In genomic region chr2:24929119-24929518, GRCm38 (mm10) we compare ENCODE assay signal across 18 mouse cellular contexts. TPM values are rescaled to one million over a fixed set of nuclear protein-coding genes. Genes with fewer than 3 reads are reported as not detected.
A peak's percentile ranks its signal among the peaks of the same experiment; 100 is the strongest.
DNase-seq lines count a peak whose midpoint lies in the region; ATAC-seq lines count a peak whose summit lies in the region.
"Had no signal": no experiment of that assay in that cellular context is flagged by ENCODE, and none has a peak within 500 bp of the region (broad histone marks: within the 10 kb centered on the region; RNA-seq: fewer than 3 reads in every experiment).

No protein-coding gene starts in this region.

- H3K27me3 ChIP-seq in intestine, embryonic 15.5 days (replicated peaks) = no peaks in the 10 kb centered on the region
- H3K27me3 ChIP-seq: CH12.LX; liver, embryonic 15.5 days; Patski had no signal

- no peak overlapping the region for H3K4me3 ChIP-seq in intestine, embryonic 15.5 days (replicated peaks)
- H3K4me3 ChIP-seq: limb, embryonic 10.5 days; liver, embryonic 15.5 days; neural tube, embryonic 12.5 days had no signal

- no peak overlapping the region for H3K4me2 ChIP-seq in intestine, embryonic 15.5 days (replicated peaks)
- H3K4me2 ChIP-seq: hindbrain, embryonic 14.5 days; liver, embryonic 15.5 days; midbrain, embryonic 11.5 days; neural tube, embryonic 12.5 days had no signal

- H3K27ac ChIP-seq in intestine, embryonic 15.5 days = peak overlapping the region; percentile 32; the same call in 1 of the 2 replicates
- H3K27ac ChIP-seq: hindbrain, embryonic 14.5 days; limb, embryonic 10.5 days; liver, embryonic 15.5 days; neural tube, embryonic 12.5 days had no signal

- no peaks in the 10 kb centered on the region for H3K9me3 ChIP-seq in intestine, embryonic 15.5 days
- H3K9me3 ChIP-seq: limb, embryonic 10.5 days; liver, embryonic 15.5 days; neural tube, embryonic 12.5 days had no signal

- H3K9ac ChIP-seq in intestine, embryonic 15.5 days = no peak overlapping the region
- H3K9ac ChIP-seq: hindbrain, embryonic 14.5 days; liver, embryonic 15.5 days; neural tube, embryonic 12.5 days had no signal

- ATAC-seq in intestine, embryonic 15.5 days = peak; percentile 66
- ATAC-seq: forebrain, embryonic 16.5 days; Patski had no signal

- H3K36me3 ChIP-seq in intestine, embryonic 15.5 days = no peaks in the 10 kb centered on the region
- H3K36me3 ChIP-seq: limb, embryonic 10.5 days; liver, embryonic 15.5 days; neural tube, embryonic 12.5 days had no signal

- 48% methylated on average over 2 of the region's 2 CpGs for WGBS in intestine, embryonic 15.5 days

- DNase-seq in R1 (ENCODE audit: low read depth, low spot score) = peak; percentile 56
- peak; percentile 56 to 69 for DNase-seq in kidney, postnatal 36 days
- DNase-seq in lung, postnatal 36 days = peak; percentile 88
- no peak for DNase-seq in gastrocnemius, postnatal 10 days
- no peak for DNase-seq in adrenal gland, postnatal 10 days
- no peak for DNase-seq in layer of hippocampus, adult 8-10 months (ENCODE audit: low spot score in 2 of 2)
- DNase-seq: adrenal gland, postnatal 25 days; gastrocnemius, postnatal 25 days; thymus, postnatal 25 days had no signal

- H3K4me1 ChIP-seq in intestine, embryonic 15.5 days (replicated peaks) = peaks cover 7% of the 10 kb centered on the region

RNA-seq across cellular contexts. Expression of gene Arrdc1, which starts 5.9 kb away (rescaled TPM):
- polyA plus RNA-seq in intestine, embryonic 15.5 days (2015; fragmentation: Nextera tagmentation; extraction: Ambion mirVana) = 79.2 and 90.8 TPM in 2 replicates
- 1 to 10 TPM; 7.3 to 9.4 TPM for total RNA-seq in gastrocnemius, postnatal 10 days (2021)
- total RNA-seq in adrenal gland, postnatal 10 days (2021) = 10 to 100 TPM; 14.2 to 25.4 TPM
- total RNA-seq in layer of hippocampus, adult 8-10 months (2022) = 10 to 100 TPM; 10.8 to 17.4 (median 17.1) TPM

RNA-seq across cellular contexts. Expression of gene Ehmt1, which starts 9.7 kb away (rescaled TPM):
- polyA plus RNA-seq in intestine, embryonic 15.5 days (2015; fragmentation: Nextera tagmentation; extraction: Ambion mirVana) = 71.7 and 72.4 TPM in 2 replicates
- 10 to 100 TPM; 36.3 to 48.6 TPM for total RNA-seq in gastrocnemius, postnatal 10 days (2021)
- 10 to 100 TPM; 54.1 to 75.4 TPM for total RNA-seq in adrenal gland, postnatal 10 days (2021)
- total RNA-seq in layer of hippocampus, adult 8-10 months (2022) = 10 to 100 TPM; 54.9 to 75.0 (median 66.8) TPM

RNA-seq across cellular contexts. Expression of gene Zmynd19, which starts 20.5 kb away (rescaled TPM):
- polyA plus RNA-seq in intestine, embryonic 15.5 days (2015; fragmentation: Nextera tagmentation; extraction: Ambion mirVana) = 13.8 and 16.5 TPM in 2 replicates
- total RNA-seq in gastrocnemius, postnatal 10 days (2021) = 10 to 100 TPM; 21.1 to 21.8 TPM
- total RNA-seq in adrenal gland, postnatal 10 days (2021) = 10 to 100 TPM; 24.6 to 28.0 TPM
- total RNA-seq in layer of hippocampus, adult 8-10 months (2022) = 10 to 100 TPM; 31.0 to 38.0 (median 35.3) TPM

RNA-seq across cellular contexts. Expression of gene Dph7, which starts 33.1 kb away (rescaled TPM):
- 21.8 and 24.0 TPM in 2 replicates for polyA plus RNA-seq in intestine, embryonic 15.5 days (2015; fragmentation: Nextera tagmentation; extraction: Ambion mirVana)
- total RNA-seq in gastrocnemius, postnatal 10 days (2021) = 1 to 10 TPM; 5.6 to 8.6 TPM
- total RNA-seq in adrenal gland, postnatal 10 days (2021) = 10 to 100 TPM in 1 of 2 experiments, 1 to 10 TPM in 1; 10.0 to 16.0 TPM
- total RNA-seq in layer of hippocampus, adult 8-10 months (2022) = 10 to 100 TPM; 32.3 to 37.1 (median 35.2) TPM

RNA-seq across cellular contexts. Expression of gene Mrpl41, which starts 45.8 kb away (rescaled TPM):
- 136 and 141 TPM in 2 replicates for polyA plus RNA-seq in intestine, embryonic 15.5 days (2015; fragmentation: Nextera tagmentation; extraction: Ambion mirVana)
- 10 to 100 TPM; 47.5 to 53.0 TPM for total RNA-seq in gastrocnemius, postnatal 10 days (2021)
- total RNA-seq in adrenal gland, postnatal 10 days (2021) = 100 to 1,000 TPM in 1 of 2 experiments, 10 to 100 TPM in 1; 95.2 to 101 TPM
- 10 to 100 TPM; 80.5 to 87.5 (median 85.1) TPM for total RNA-seq in layer of hippocampus, adult 8-10 months (2022)

Comparison
In these comparisons a context has a peak if more than half of its experiments do, and no peak if none do; other contexts are left out.
1. DNase-seq: peak in R1 (single experiment), kidney, postnatal 36 days (2 of 2) and lung, postnatal 36 days (single experiment); none in gastrocnemius, postnatal 10 days (single experiment), adrenal gland, postnatal 10 days (single experiment) and layer of hippocampus, adult 8-10 months (0 of 2).